Mouse (Mus musculus): ENCODE results near the gene Daam1.

Daam1 gene

GRCm38 (mm10) chr12:71864544-71864897 lies 33.6 kb downstream of the Daam1 start:
- DNase-seq (ENCODE audit: low spot score) = no peak

- DNase-seq (ENCODE audit: low spot score) = no peak
These were observed 35.1 kb downstream of the Daam1 start for GRCm38 (mm10) chr12:71865937-71866336.

- DNase-seq (ENCODE audit: low spot score) = no peak
These were observed 36.7 kb downstream of the Daam1 start for GRCm38 (mm10) chr12:71867345-71868240.

GRCm38 (mm10) chr12:71870644-71871043 lies 39.8 kb downstream of the Daam1 start:
- no peak for DNase-seq (ENCODE audit: low spot score)

GRCm38 (mm10) chr12:71872330-71872729 lies 41.5 kb downstream of the Daam1 start:
- no peak for DNase-seq (ENCODE audit: low spot score)

- no peak for DNase-seq (ENCODE audit: low spot score)
These were observed 43.7 kb downstream of the Daam1 start for GRCm38 (mm10) chr12:71874561-71874960.

GRCm38 (mm10) chr12:71874984-71875383 lies 44.1 kb downstream of the Daam1 start:
- no peak for DNase-seq (ENCODE audit: low spot score)

GRCm38 (mm10) chr12:71875761-71876489 lies 45.0 kb downstream of the Daam1 start:
- DNase-seq (ENCODE audit: low spot score) = no peak

- DNase-seq (ENCODE audit: low spot score) = no peak
These were observed 50.1 kb downstream of the Daam1 start for GRCm38 (mm10) chr12:71880987-71881386.

- DNase-seq (ENCODE audit: low spot score) = no peak
These were observed 50.6 kb downstream of the Daam1 start for GRCm38 (mm10) chr12:71881477-71881876.

- DNase-seq (ENCODE audit: low spot score) = no peak
These were observed 52.3 kb downstream of the Daam1 start for GRCm38 (mm10) chr12:71883066-71883711.

GRCm38 (mm10) chr12:71885170-71885574 lies 54.3 kb downstream of the Daam1 start:
- no peak for DNase-seq (ENCODE audit: low spot score)

- DNase-seq (ENCODE audit: low spot score) = no peak
These were observed 54.8 kb downstream of the Daam1 start for GRCm38 (mm10) chr12:71885717-71886116.

GRCm38 (mm10) chr12:71886406-71886805 lies 55.5 kb downstream of the Daam1 start:
- no peak for DNase-seq (ENCODE audit: low spot score)

GRCm38 (mm10) chr12:71886941-71887340 lies 56.1 kb downstream of the Daam1 start:
- DNase-seq (ENCODE audit: low spot score) = no peak

- DNase-seq (ENCODE audit: low spot score) = no peak
These were observed 57.5 kb downstream of the Daam1 start for GRCm38 (mm10) chr12:71888370-71888769.

GRCm38 (mm10) chr12:71889266-71889665 lies 58.4 kb downstream of the Daam1 start:
- DNase-seq (ENCODE audit: low spot score) = no peak

- no peak for DNase-seq (ENCODE audit: low spot score)
These were observed 59.4 kb downstream of the Daam1 start for GRCm38 (mm10) chr12:71890282-71890681.

GRCm38 (mm10) chr12:71891729-71892355 lies 61.0 kb downstream of the Daam1 start:
- DNase-seq (ENCODE audit: low spot score) = no peak

GRCm38 (mm10) chr12:71892996-71893605 lies 62.2 kb downstream of the Daam1 start:
- no peak for DNase-seq (ENCODE audit: low spot score)

GRCm38 (mm10) chr12:71898231-71898630 lies 67.4 kb downstream of the Daam1 start:
- DNase-seq (ENCODE audit: low spot score) = no peak

All from ovary, adult 18-20 months (tissue).